Mouse (Mus musculus) gastrocnemius, adult 8-10 months (tissue): Measurements from ENCODE around the gene Alkbh6. TPM values are rescaled to one million over a fixed set of nuclear protein-coding genes. Genes with fewer than 3 reads are reported as not detected.

Source experiments
- total RNA-seq, 4 experiments: library from RNA; stranded (reverse); gene quantifications; 2 replicates each; pipeline ENCODE4 v1.2.4; 2022

Alkbh6 gene
- total RNA-seq, 4 experiments from 2014 or later, result 21.4 to 31.1 (median 26.4) TPM

Other genes starting within 250 kb of the Alkbh6 start
- gene Zfp82, start 235.8 kb upstream of the Alkbh6 start, total RNA-seq, result 1 to 10 TPM in 3 of 4 experiments, under 1 TPM in 1; 0.19 to 2.2 (median 1.6) TPM
- gene Gm26920, start 218.3 kb upstream of the Alkbh6 start, total RNA-seq, result 1 to 10 TPM in 1 of 4 experiments, not detected in 3; 1.9 TPM
- gene Zfp566, start 218.2 kb upstream of the Alkbh6 start, total RNA-seq, result 1 to 10 TPM; 2.3 to 3.7 (median 3.0) TPM
- gene Zfp260, start 213.9 kb upstream of the Alkbh6 start, total RNA-seq, result 10 to 100 TPM; 34.0 to 49.3 (median 42.0) TPM
- 1 to 10 TPM in 1 of 4 experiments, under 1 TPM in 3; 0.87 to 1.1 (median 0.95) TPM for gene Zfp382, start 186.8 kb upstream of the Alkbh6 start, total RNA-seq
- gene Zfp146, start 139.0 kb upstream of the Alkbh6 start, total RNA-seq, result 10 to 100 TPM; 22.6 to 31.4 (median 26.4) TPM
- 100 to 1,000 TPM; 730 to 997 (median 888) TPM for gene Cox7a1, start 124.6 kb upstream of the Alkbh6 start, total RNA-seq
- 100 to 1,000 TPM; 164 to 196 (median 175) TPM for gene Capns1, start 109.9 kb upstream of the Alkbh6 start, total RNA-seq
- gene Polr2i, start 76.8 kb upstream of the Alkbh6 start, total RNA-seq, result 10 to 100 TPM; 55.8 to 67.4 (median 62.3) TPM
- gene Tbcb, start 76.4 kb upstream of the Alkbh6 start, total RNA-seq, result 10 to 100 TPM; 26.8 to 38.6 (median 31.1) TPM
- gene Ovol3, start 73.0 kb upstream of the Alkbh6 start, total RNA-seq, result not detected
- not detected for gene Thap8, start 28.6 kb upstream of the Alkbh6 start, total RNA-seq
- 1 to 10 TPM in 3 of 4 experiments, under 1 TPM in 1; 0.90 to 2.3 (median 1.4) TPM for gene Wdr62, start 28.3 kb upstream of the Alkbh6 start, total RNA-seq
- 1 to 10 TPM; 1.1 to 7.3 (median 3.4) TPM for gene Clip3, start 17.0 kb upstream of the Alkbh6 start, total RNA-seq
- gene Syne4, start 6.1 kb downstream of the Alkbh6 start, total RNA-seq, result 1 to 10 TPM in 2 of 4 experiments, under 1 TPM in 1, not detected in 1; 0.73 to 1.7 (median 1.3) TPM
- gene E130208F15Rik, start 13.0 kb downstream of the Alkbh6 start, total RNA-seq, result under 1 TPM; 0.32 to 0.92 (median 0.53) TPM
- 1 to 10 TPM; 5.9 to 8.7 (median 7.5) TPM for gene Sdhaf1, start 15.2 kb downstream of the Alkbh6 start, total RNA-seq
- gene Lrfn3, start 54.1 kb downstream of the Alkbh6 start, total RNA-seq, result 1 to 10 TPM; 4.5 to 7.5 (median 5.6) TPM
- 1 to 10 TPM in 2 of 4 experiments, under 1 TPM in 2; 0.82 to 5.5 (median 2.1) TPM for gene Tyrobp, start 105.0 kb downstream of the Alkbh6 start, total RNA-seq
- not detected for gene Hcst, start 111.1 kb downstream of the Alkbh6 start, total RNA-seq
- under 1 TPM in 1 of 4 experiments, not detected in 3; 0.40 TPM for gene Nfkbid, start 113.0 kb downstream of the Alkbh6 start, total RNA-seq
- gene Aplp1, start 136.8 kb downstream of the Alkbh6 start, total RNA-seq, result 1 to 10 TPM in 1 of 4 experiments, under 1 TPM in 3; 0.46 to 1.5 (median 0.71) TPM
- gene Kirrel2, start 149.0 kb downstream of the Alkbh6 start, total RNA-seq, result not detected
- gene Nphs1, start 149.6 kb downstream of the Alkbh6 start, total RNA-seq, result not detected
- gene Prodh2, start 184.9 kb downstream of the Alkbh6 start, total RNA-seq, result not detected
- gene Arhgap33, start 226.3 kb downstream of the Alkbh6 start, total RNA-seq, result under 1 TPM; 0.09 to 0.72 (median 0.27) TPM
- 1,000 to 10,000 TPM in 3 of 4 experiments, 100 to 1,000 TPM in 1; 959 to 1,157 (median 1,030) TPM for gene Hspb6, start 243.5 kb downstream of the Alkbh6 start, total RNA-seq
- gene Proser3, start 243.6 kb downstream of the Alkbh6 start, total RNA-seq, result 1 to 10 TPM; 2.6 to 6.2 (median 3.7) TPM